Mouse (Mus musculus): Measurements from ENCODE around the gene Gm17428.
"Not testable (repeated sequence)": the region's sequence is repeated elsewhere in the genome, so short reads cannot be mapped to it uniquely, and the experiment has no call there.

Gm17428 gene

GRCm38 (mm10) chr14:54992196-54992595 lies 15.5 kb downstream of the Gm17428 start:
- DNase-seq = no peak

DNA sequence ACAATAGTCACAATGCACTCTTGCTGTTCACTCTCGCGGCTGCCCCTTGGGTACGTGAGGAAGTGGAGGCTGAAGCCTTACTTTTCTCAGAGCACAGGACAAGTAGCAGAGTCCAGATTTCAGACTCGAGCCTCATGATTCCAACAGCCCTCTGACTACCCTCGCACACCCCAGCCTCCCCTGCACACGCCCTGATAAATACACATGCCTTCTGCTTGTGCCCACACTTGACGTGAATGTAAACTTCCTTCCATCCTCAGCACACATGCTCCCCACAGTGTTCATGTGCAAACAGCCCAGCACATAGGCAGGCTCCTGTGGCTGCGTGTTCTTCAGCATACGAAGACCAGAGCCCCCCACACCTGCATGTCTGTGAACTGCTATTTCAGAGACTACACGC lies 16.9 kb downstream of the Gm17428 start:
- DNase-seq = no peak

DNA sequence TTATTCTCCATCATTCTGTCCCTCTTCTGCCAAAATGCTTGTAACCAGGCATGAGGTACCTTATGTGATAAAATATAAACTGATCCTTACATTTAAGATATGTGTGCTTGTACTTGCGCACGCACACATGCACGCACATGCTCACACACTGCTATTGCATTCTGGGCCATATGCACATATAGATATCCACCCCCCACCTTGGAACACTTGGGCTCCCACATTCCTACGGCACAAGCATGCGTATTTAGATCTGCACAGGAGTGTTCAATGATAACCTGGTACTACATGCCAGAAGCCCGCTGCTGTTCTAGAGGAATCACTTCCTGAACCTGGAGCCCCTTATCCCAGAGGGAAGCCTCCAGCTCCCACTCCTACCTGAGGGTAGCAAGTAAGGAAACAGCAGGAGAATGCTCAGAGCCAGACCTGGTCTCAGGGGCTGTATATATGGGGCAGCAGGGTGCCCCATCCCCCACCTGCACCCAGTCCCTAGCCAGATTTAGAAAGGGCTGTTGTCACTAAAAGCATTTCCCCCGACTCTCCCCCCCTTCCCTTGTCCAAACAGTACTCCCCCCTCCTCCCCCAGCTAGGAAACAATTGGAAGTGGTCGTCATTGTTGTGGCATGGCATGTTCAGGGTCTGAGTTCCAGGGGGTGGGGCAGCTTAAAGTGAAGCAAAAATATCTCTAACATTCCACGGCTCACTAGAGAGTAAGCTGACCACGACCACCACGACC lies 17.6 kb downstream of the Gm17428 start, which contains the start of gene Myh7:
Gene Myh7 (minus strand): TSS at position 491 of the 733 bp plus-strand sequence.
- no peak for DNase-seq

DNA sequence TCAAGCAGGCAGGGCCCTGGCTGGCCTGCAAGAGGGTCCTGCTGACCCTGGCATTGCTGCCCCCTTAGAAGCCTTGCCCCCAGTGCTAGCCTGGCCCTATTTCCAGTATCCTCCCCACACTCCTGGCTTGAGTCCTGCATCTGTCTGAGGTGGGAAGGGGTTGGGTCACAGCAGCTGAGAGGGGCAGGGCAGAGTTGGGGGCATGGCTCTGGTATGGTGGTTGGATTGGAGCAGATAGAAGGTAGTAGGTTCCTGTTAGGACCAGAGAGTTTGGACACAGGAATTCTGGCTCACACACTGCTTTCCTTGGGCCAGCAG lies 18.1 kb downstream of the Gm17428 start:
- DNase-seq = no peak

DNA sequence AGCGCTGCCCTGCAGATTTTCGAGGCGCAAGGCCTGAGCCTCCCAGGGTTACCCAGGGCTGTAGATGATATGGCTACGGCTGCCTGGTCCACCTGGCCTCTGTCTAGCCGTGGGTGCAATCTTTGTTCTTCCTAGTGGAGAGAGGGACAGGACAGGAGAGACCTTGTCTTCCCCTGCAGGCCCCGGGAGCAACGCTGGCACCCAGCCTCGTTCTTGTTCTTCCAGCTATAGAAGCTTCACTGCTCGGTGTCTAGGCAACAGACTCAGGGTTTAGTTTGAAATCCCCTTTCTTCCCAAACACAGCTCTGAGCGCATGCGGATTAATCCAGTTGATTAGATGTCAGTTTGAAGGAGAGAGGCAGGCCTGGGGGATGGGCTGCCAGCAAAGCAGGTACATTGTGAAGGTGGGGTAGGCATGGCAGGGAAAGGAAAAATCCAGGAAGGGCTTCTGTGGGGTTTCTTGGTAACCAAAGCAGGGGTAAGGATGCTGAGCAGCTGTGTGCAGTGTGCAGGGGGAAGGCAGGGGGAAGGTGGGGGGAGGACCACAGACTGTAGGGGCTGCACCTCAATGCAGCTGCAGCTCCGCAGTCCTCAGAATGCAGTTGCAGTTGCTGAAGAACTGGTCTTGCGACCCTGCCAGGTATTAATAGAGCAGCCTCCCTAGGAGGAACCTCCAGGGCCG lies 18.9 kb downstream of the Gm17428 start:
- no peak for DNase-seq

GRCm38 (mm10) chr14:54996793-54997192 lies 20.1 kb downstream of the Gm17428 start:
- DNase-seq = no peak

DNA sequence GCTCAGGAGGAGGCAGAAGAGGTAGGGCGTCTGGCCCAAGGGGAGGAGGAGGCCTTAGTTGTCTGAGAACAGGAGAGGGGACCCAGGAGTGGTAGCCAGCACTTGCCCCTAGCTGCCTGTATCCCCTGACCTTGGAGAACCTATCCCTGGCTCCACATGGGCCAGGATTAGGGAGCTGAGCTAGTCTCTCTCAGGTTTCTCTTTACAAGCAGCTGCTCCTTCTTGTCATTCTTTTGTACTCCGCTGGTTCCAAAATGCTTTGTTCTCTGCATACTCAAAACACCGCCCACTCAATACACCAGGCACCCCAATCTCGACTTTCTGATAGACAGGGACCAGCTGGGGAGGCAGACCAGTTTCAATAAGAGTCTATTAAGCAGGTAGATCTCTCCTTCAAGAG lies 20.6 kb downstream of the Gm17428 start:
- no peak for DNase-seq

- no peak for DNase-seq
Measured at GRCm38 (mm10) chr14:54998680-54999079, 21.9 kb downstream of the Gm17428 start.

- not testable (repeated sequence) for DNase-seq
Measured at GRCm38 (mm10) chr14:54999868-55000267, 23.1 kb downstream of the Gm17428 start.

- no peak for DNase-seq
Measured at GRCm38 (mm10) chr14:55000814-55001213, 24.1 kb downstream of the Gm17428 start.

DNA sequence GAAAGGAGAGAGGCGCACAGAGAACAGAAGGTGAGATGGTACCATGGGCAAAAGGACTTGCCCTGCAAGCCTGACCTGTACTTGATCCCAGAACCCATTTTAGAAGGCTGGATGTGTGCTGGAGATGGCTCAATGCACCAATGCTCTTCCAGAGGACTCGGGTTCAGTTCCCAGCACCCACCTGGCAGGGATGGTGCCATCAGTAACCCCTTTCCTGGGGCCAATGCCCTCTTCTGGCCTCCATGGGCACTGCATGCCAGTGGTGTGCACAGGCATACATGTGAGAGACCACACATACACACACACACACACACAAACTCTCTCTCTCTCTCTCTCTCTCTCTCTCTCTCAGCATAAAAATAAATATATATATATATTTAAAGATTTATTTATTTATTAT lies 24.7 kb downstream of the Gm17428 start:
- no peak for DNase-seq

DNA sequence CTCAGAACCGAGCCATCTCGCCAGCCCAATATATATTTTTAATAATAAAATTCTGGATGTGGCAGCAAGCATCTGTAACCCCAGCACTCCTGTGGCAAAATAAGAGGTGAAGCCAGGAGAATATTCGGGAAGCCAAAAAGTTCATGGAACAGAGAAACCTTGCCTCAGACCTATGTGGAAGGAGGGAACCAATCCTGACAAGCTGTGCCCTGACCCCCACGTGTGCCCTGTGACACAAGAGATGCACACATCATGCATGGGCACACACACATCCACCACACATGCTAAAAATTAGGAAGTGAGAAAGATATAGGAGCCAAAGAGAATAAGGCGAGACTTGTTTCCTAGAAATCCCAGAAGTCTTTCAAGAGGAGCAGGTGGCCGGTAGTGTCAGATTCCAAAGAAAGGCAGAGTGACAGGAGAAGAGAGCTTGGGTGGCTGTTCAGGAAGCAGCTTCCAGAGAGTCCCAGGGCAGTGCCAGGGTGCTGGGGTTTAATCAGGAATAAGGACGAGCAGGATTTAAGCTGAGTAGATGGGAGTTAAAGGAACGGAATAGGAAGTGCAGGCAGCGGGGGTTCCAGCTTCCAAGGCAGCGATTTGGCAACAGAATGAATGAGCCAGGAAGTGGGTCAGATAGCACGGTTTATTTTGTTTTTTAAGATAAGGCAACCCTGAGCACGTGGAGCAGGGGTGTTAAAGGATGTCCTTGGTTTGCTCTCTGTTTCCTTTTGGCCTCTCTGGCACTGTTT lies 25.4 kb downstream of the Gm17428 start:
- no peak for DNase-seq

DNA sequence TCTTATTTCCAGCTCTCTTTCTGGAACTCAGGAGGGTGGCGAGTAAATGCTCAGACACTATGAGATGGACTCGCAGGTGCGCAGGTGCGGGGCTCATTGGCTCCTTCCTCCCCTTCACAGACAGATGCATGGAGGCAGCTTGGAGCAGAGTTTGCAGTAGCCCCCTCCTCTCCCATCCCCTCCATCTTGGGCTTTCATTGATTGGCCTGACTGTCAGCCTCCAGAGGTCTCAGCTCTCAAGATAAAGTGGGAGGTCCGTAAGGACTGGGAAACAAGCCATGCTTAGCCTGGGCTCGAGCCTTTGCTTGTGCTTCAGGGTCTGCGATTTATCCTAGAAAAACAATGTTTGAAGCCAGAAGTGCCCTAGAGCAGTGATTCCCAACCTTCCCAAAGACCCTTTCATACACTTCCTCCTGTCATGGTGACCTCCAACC lies 26.0 kb downstream of the Gm17428 start:
- no peak for DNase-seq

GRCm38 (mm10) chr14:55003878-55004855 lies 27.4 kb downstream of the Gm17428 start:
- no peak for DNase-seq

- DNase-seq = no peak
Measured at GRCm38 (mm10) chr14:55005506-55005905, 28.8 kb downstream of the Gm17428 start.

DNA sequence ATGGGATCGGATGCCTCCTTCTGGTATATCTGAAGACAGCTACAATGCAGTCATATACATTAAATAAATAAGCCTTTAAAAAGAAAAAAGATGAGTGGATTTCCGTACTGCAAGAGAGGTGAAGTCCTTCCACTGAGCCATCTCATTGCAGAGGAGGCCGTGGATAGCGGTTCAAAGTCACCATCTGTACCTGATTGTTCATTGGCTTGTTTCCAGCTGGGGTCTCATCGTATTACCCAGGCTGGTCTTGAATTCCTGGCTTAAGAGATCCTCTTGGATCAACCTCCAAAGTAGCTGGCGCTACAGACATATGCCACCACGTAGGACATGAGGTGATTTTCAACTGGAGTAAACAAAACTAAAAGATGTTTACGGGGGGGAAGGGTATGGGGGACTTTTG lies 29.2 kb downstream of the Gm17428 start:
- DNase-seq = no peak

- DNase-seq = no peak
Measured at GRCm38 (mm10) chr14:55006541-55006940, 29.8 kb downstream of the Gm17428 start.

- no peak for DNase-seq
Measured at GRCm38 (mm10) chr14:55007120-55007908, 30.6 kb downstream of the Gm17428 start.

GRCm38 (mm10) chr14:55008417-55008816 lies 31.7 kb downstream of the Gm17428 start:
- no peak for DNase-seq

GRCm38 (mm10) chr14:55011116-55011515 lies 34.4 kb downstream of the Gm17428 start:
- peak; percentile 16 for DNase-seq

DNA sequence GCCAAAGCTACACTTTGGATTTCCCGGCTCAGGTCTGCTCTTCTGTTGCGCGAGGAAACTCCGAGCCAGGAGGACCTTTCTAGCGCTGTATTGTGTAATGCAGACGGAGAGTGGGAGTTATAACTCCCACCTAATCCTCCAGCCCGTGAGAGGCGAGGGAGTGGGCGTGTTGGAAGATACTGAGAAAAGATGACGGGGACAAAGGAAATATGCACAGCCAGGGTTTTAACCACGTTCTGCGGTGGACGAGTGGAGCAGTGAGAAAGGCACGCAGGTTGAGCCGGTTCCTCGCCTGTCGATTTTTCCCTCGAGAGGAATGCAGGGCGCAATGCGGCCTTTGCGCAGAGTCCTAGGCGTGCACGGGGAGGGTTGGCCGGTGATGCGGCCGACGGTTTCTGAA lies 37.9 kb downstream of the Gm17428 start:
- DNase-seq = no peak
